Mouse (Mus musculus): ENCODE data around the gene Mrps21. TPM values are rescaled to one million over a fixed set of nuclear protein-coding genes. Genes with fewer than 3 reads are reported as not detected.

The Mrps21 gene
- total and polyA plus RNA-seq, 3 experiments: 251 to 557 (median 317) TPM

GRCm38 (mm10) chr3:95861216-95861615 lies 10.1 kb downstream of the Mrps21 start:
- DNase-seq (ENCODE audit: extremely low read depth): peak; percentile 42

GRCm38 (mm10) chr3:95860323-95860722 lies 11.0 kb downstream of the Mrps21 start:
- H3K4me1 ChIP-seq (ENCODE audit: control insufficient read depth in 1 of 2, insufficient read depth in 2 of 2): no peaks in the 10 kb centered on the region
- in situ Hi-C loops (cut with MboI; ENCODE audit: low pct_ligation_motif_present, low pct_unique_long_range_greater_than_20kb, low sequenced_read_pairs): no loop called here
- H3K9ac ChIP-seq (ENCODE audit: insufficient read depth, low read depth): no peak overlapping the region
- no peaks in the 10 kb centered on the region for H3K27me3 ChIP-seq (replicated peaks)
- no peak overlapping the region for H3K27ac ChIP-seq (ENCODE audit: insufficient read depth, low read depth)
- TF ChIP-seq IRF4 (IDR thresholded peaks at IDR 0.05; ENCODE audit: low read depth, low read length) (no peak), ELF1 (IDR thresholded peaks at IDR 0.05; ENCODE audit: low read depth, low read length) (no peak), USF1 (IDR thresholded peaks at IDR 0.05; ENCODE audit: low read depth, low read length) (no peak), RCOR1 (conservative IDR thresholded peaks at IDR 0.05; ENCODE audit: low read depth, low read length) (no peak), ZNF384 (IDR thresholded peaks at IDR 0.05; ENCODE audit: low read depth, low read length) (no peak), SMC3 (IDR thresholded peaks at IDR 0.05; ENCODE audit: low read depth, low read length) (peak; percentile 54), MAX (IDR thresholded peaks at IDR 0.05; ENCODE audit: low read length) (0 out of 2 replicates have a peak, but pooled peaks have one; percentile 13), CTCF (conservative IDR thresholded peaks at IDR 0.05 in 1 of 2, IDR thresholded peaks at IDR 0.05 in 1 of 2; ENCODE audit: low read depth in 2 of 2, low read length in 2 of 2) (peak in 1 of 2 experiments; percentile 74; a peak in 2 of 4 replicates), MAZ (IDR thresholded peaks at IDR 0.05; ENCODE audit: low read depth, low read length) (no peak), RAD21 (IDR thresholded peaks at IDR 0.05; ENCODE audit: low read depth, low read length) (peak; percentile 74)
- DNase-seq (ENCODE audit: extremely low read depth): peak; percentile 34
- dilution Hi-C loops (cut with MboI; ENCODE audit: extremely low pct_ligation_motif_present, extremely low pct_unique_long_range_greater_than_20kb, low sequenced_read_pairs): no loop called here
- peaks cover 18 to 36% of the 10 kb centered on the region in 2 experiments for H3K36me3 ChIP-seq (replicated peaks in 1 of 2; ENCODE audit: control insufficient read depth in 1 of 2, insufficient read depth in 1 of 2, low read length in 1 of 2)
- no peak overlapping the region for H3K4me3 ChIP-seq (replicated peaks in 1 of 3; ENCODE audit: low read depth in 2 of 3, low read length in 2 of 3, poor library complexity in 1 of 3)
- peaks cover 2% of the 10 kb centered on the region for H3K79me2 ChIP-seq (replicated peaks; ENCODE audit: control insufficient read depth, extremely low read depth, insufficient read depth, poor library complexity, severe bottlenecking)
- H3K9me3 ChIP-seq (replicated peaks; ENCODE audit: low read length): no peaks in the 10 kb centered on the region
- no peak overlapping the region for H3K4me2 ChIP-seq (ENCODE audit: insufficient read depth, low read depth, poor library complexity, severe bottlenecking)

More at GRCm38 (mm10) chr3:95861216-95861615, 10.1 kb downstream of the Mrps21 start:
- TF ChIP-seq MXI1 (IDR thresholded peaks at IDR 0.05; ENCODE audit: low read depth, low read length) (no peak), HCFC1 (IDR thresholded peaks at IDR 0.05; ENCODE audit: low read depth, low read length) (no peak), USF1 (IDR thresholded peaks at IDR 0.05; ENCODE audit: low read depth, low read length) (peak; percentile 6; the same call in 1 of the 2 replicates), TBP (conservative IDR thresholded peaks at IDR 0.05; ENCODE audit: low read depth, low read length) (no peak), EP300 (IDR thresholded peaks at IDR 0.05; ENCODE audit: low read length) (no peak), ZKSCAN1 (IDR thresholded peaks at IDR 0.05; ENCODE audit: borderline replicate concordance, low read depth, low read length) (no peak), ELF1 (IDR thresholded peaks at IDR 0.05; ENCODE audit: low read depth, low read length) (no peak), RAD21 (IDR thresholded peaks at IDR 0.05; ENCODE audit: low read depth, low read length) (no peak; the same call in 1 of the 2 replicates), CTCF (conservative IDR thresholded peaks at IDR 0.05 in 1 of 2, IDR thresholded peaks at IDR 0.05 in 1 of 2; ENCODE audit: low read depth in 2 of 2, low read length in 2 of 2) (peak in 1 of 2 experiments; percentile 56; a peak in 2 of 4 replicates), CHD1 (IDR thresholded peaks at IDR 0.05; ENCODE audit: low read depth, low read length) (no peak), PAX5 (IDR thresholded peaks at IDR 0.05; ENCODE audit: low read length) (no peak), GABPA (IDR thresholded peaks at IDR 0.05; ENCODE audit: insufficient replicate concordance, low read depth, low read length) (no peak), MAFK (IDR thresholded peaks at IDR 0.05; ENCODE audit: insufficient replicate concordance, low read length) (no peak), TCF12 (IDR thresholded peaks at IDR 0.05; ENCODE audit: low read depth, low read length) (no peak), IRF4 (IDR thresholded peaks at IDR 0.05; ENCODE audit: low read depth, low read length) (no peak), JUND (conservative IDR thresholded peaks at IDR 0.05; ENCODE audit: low read depth, low read length) (no peak), UBTF (IDR thresholded peaks at IDR 0.05; ENCODE audit: low read depth, low read length) (no peak), POLR2A (IDR thresholded peaks at IDR 0.05; ENCODE audit: low read depth, low read length) (no peak), MEF2A (IDR thresholded peaks at IDR 0.05; ENCODE audit: borderline replicate concordance, low read depth, low read length) (no peak), CHD2 (IDR thresholded peaks at IDR 0.05; ENCODE audit: low read length) (no peak), JUN (IDR thresholded peaks at IDR 0.05; ENCODE audit: insufficient read depth, low read depth, low read length) (no peak), ZMIZ1 (IDR thresholded peaks at IDR 0.05; ENCODE audit: low read depth, low read length) (no peak), NRF1 (IDR thresholded peaks at IDR 0.05; ENCODE audit: low read depth, low read length) (no peak), MAX (IDR thresholded peaks at IDR 0.05; ENCODE audit: low read length) (peak; percentile 35; the same call in 1 of the 2 replicates), E2F4 (IDR thresholded peaks at IDR 0.05; ENCODE audit: insufficient replicate concordance, low read depth, low read length) (no peak), RCOR1 (conservative IDR thresholded peaks at IDR 0.05; ENCODE audit: low read depth, low read length) (no peak), MYC (IDR thresholded peaks at IDR 0.05; ENCODE audit: low read depth, low read length) (peak; percentile 83), MAZ (IDR thresholded peaks at IDR 0.05; ENCODE audit: low read depth, low read length) (no peak), ZC3H11A (IDR thresholded peaks at IDR 0.05; ENCODE audit: low read depth, low read length) (no peak), POLR2AphosphoS2 (IDR thresholded peaks at IDR 0.05; ENCODE audit: low read depth, low read length) (0 out of 2 replicates have a peak, but pooled peaks have one; percentile 23), ETS1 (conservative IDR thresholded peaks at IDR 0.05; ENCODE audit: low read depth, low read length) (no peak), NELFE (IDR thresholded peaks at IDR 0.05; ENCODE audit: low read depth, low read length) (no peak), USF2 (conservative IDR thresholded peaks at IDR 0.05; ENCODE audit: low read depth, low read length) (no peak), BHLHE40 (IDR thresholded peaks at IDR 0.05; ENCODE audit: low read depth, low read length) (no peak), KAT2A (IDR thresholded peaks at IDR 0.05; ENCODE audit: insufficient replicate concordance, low read length) (no peak), SMC3 (IDR thresholded peaks at IDR 0.05; ENCODE audit: low read depth, low read length) (no peak)
- Histone ChIP-seq H3K9ac (ENCODE audit: insufficient read depth, low read depth) (no peak overlapping the region), H3K4me1 (ENCODE audit: control insufficient read depth in 1 of 2, insufficient read depth in 2 of 2) (no peaks in the 10 kb centered on the region), H3K27me3 (replicated peaks) (no peaks in the 10 kb centered on the region), H3K4me3 (replicated peaks in 1 of 3; ENCODE audit: low read depth in 2 of 3, low read length in 2 of 3, poor library complexity in 1 of 3) (no peak overlapping the region), H3K9me3 (replicated peaks; ENCODE audit: low read length) (no peaks in the 10 kb centered on the region), H3K36me3 (replicated peaks in 1 of 2; ENCODE audit: control insufficient read depth in 1 of 2, insufficient read depth in 1 of 2, low read length in 1 of 2) (peaks cover 22 to 45% of the 10 kb centered on the region in 2 experiments), H3K79me2 (replicated peaks; ENCODE audit: control insufficient read depth, extremely low read depth, insufficient read depth, poor library complexity, severe bottlenecking) (no peaks in the 10 kb centered on the region; the same call in none of the 2 replicates), H3K4me2 (ENCODE audit: insufficient read depth, low read depth, poor library complexity, severe bottlenecking) (no peak overlapping the region), H3K27ac (ENCODE audit: insufficient read depth, low read depth) (no peak overlapping the region)
- in situ Hi-C loops (cut with MboI; ENCODE audit: low pct_ligation_motif_present, low pct_unique_long_range_greater_than_20kb, low sequenced_read_pairs): no loop called here
- dilution Hi-C loops (cut with MboI; ENCODE audit: extremely low pct_ligation_motif_present, extremely low pct_unique_long_range_greater_than_20kb, low sequenced_read_pairs): no loop called here
